Mouse (Mus musculus) left cerebral cortex, adult 8-10 months (tissue): Measurements from ENCODE around the gene Tekt3. TPM values are rescaled to one million over a fixed set of nuclear protein-coding genes. Genes with fewer than 3 reads are reported as not detected.

ENCODE experiments used
- total RNA-seq, 4 experiments: library from RNA; stranded (reverse); gene quantifications; 2 replicates each; pipeline ENCODE4 v1.2.4; 2022

The Tekt3 gene
- total RNA-seq, 4 experiments from 2014 or later = 0.18 to 0.34 (median 0.21) TPM; not detected in 1

Other genes starting within 250 kb of the Tekt3 start
- gene Trim16, start 241.4 kb upstream of the Tekt3 start, total RNA-seq = 1 to 10 TPM; 1.4 to 1.7 (median 1.5) TPM
- gene Fbxw10, start 214.6 kb upstream of the Tekt3 start, total RNA-seq = 1 to 10 TPM in 2 of 4 experiments, under 1 TPM in 2; 0.63 to 2.2 (median 1.0) TPM
- 10 to 100 TPM; 29.9 to 35.5 (median 30.9) TPM for gene Tvp23b, start 182.2 kb upstream of the Tekt3 start, total RNA-seq
- not detected for gene Cdrt4, start 110.5 kb upstream of the Tekt3 start, total RNA-seq
- gene Pmp22, start 67.3 kb downstream of the Tekt3 start, total RNA-seq = 10 to 100 TPM; 37.8 to 50.7 (median 45.0) TPM